In genomic region chr4:47293771-47294543, GRCm38 (mm10) we compare ENCODE assay signal across 8 mouse cellular contexts. TPM values are rescaled to one million over a fixed set of nuclear protein-coding genes. Genes with fewer than 3 reads are reported as not detected.
DNase-seq lines count a peak whose midpoint lies in the region; ATAC-seq and TF ChIP-seq lines count a peak whose summit lies in the region.
"Had no signal": no experiment of that assay in that cellular context is flagged by ENCODE, and none has a peak within 500 bp of the region (broad histone marks: within the 10 kb centered on the region; RNA-seq: fewer than 3 reads in every experiment).

No protein-coding gene starts in this region.

- TF ChIP-seq RAD21 in MEL (IDR thresholded peaks at IDR 0.05; ENCODE audit: low read depth, low read length) = no peak

- no peak for TF ChIP-seq CTCF in MEL (IDR thresholded peaks at IDR 0.05 in 2 of 3, conservative IDR thresholded peaks at IDR 0.05 in 1 of 3; ENCODE audit: control insufficient read depth in 1 of 3, insufficient read depth in 1 of 3, low read depth in 2 of 3, low read length in 3 of 3, poor library complexity in 1 of 3, severe bottlenecking in 1 of 3)
- no peak for TF ChIP-seq CTCF in intestine, postnatal 0 days (IDR thresholded peaks at IDR 0.05; ENCODE audit: low read depth)

- peaks cover 0 to 17% of the 10 kb centered on the region in 2 experiments; a peak in 2 of 4 replicates for H3K36me3 ChIP-seq in MEL (ENCODE audit: control insufficient read depth in 1 of 2, insufficient read depth in 2 of 2, low read length in 2 of 2)
- peaks cover 3% of the 10 kb centered on the region; the same call in 1 of the 2 replicates for H3K36me3 ChIP-seq in erythroblast, embryonic 14.5 days (ENCODE audit: control insufficient read depth)
- 0 out of 2 replicates have a peak, but pooled peaks cover 3% of the 10 kb centered on the region for H3K36me3 ChIP-seq in intestine, postnatal 0 days (ENCODE audit: control insufficient read depth, insufficient read depth)
- peaks cover 2% of the 10 kb centered on the region; the same call in 1 of the 2 replicates for H3K36me3 ChIP-seq in liver, embryonic 12.5 days
- H3K36me3 ChIP-seq in neural tube, embryonic 15.5 days = 0 out of 2 replicates have a peak, but pooled peaks cover 2% of the 10 kb centered on the region

- H3K27me3 ChIP-seq in MEL (ENCODE audit: control insufficient read depth in 1 of 2, insufficient read depth in 2 of 2, low read length in 2 of 2) = no peaks in the 10 kb centered on the region
- H3K27me3 ChIP-seq in erythroblast, embryonic 14.5 days (ENCODE audit: control insufficient read depth) = no peaks in the 10 kb centered on the region
- H3K27me3 ChIP-seq in intestine, postnatal 0 days (replicated peaks; ENCODE audit: control insufficient read depth, insufficient read depth, low read length) = no peaks in the 10 kb centered on the region
- H3K27me3 ChIP-seq in liver, embryonic 12.5 days (replicated peaks) = no peaks in the 10 kb centered on the region
- H3K27me3 ChIP-seq in neural tube, embryonic 15.5 days (replicated peaks) = no peaks in the 10 kb centered on the region
- H3K27me3 ChIP-seq: limb, embryonic 13.5 days had no signal

- no peaks in the 10 kb centered on the region for H3K9me3 ChIP-seq in MEL (replicated peaks; ENCODE audit: insufficient read depth, low read length)
- peaks cover 4% of the 10 kb centered on the region for H3K9me3 ChIP-seq in erythroblast, embryonic 14.5 days (ENCODE audit: control insufficient read depth, low read length)
- H3K9me3 ChIP-seq in intestine, postnatal 0 days (ENCODE audit: control insufficient read depth) = peaks cover 8% of the 10 kb centered on the region; the same call in 1 of the 2 replicates
- peaks cover 6% of the 10 kb centered on the region for H3K9me3 ChIP-seq in liver, embryonic 12.5 days (replicated peaks)
- 0 out of 2 replicates have a peak, but pooled peaks cover 4% of the 10 kb centered on the region for H3K9me3 ChIP-seq in neural tube, embryonic 15.5 days (replicated peaks)

- peak overlapping the region; percentile 89 for H3K27ac ChIP-seq in MEL (ENCODE audit: control insufficient read depth, low read depth, low read length)
- H3K27ac ChIP-seq in intestine, postnatal 0 days (ENCODE audit: low read depth, low read length) = peak overlapping the region; percentile 28; the same call in 1 of the 2 replicates
- H3K27ac ChIP-seq in liver, embryonic 12.5 days = peak overlapping the region; percentile 91
- no peak overlapping the region for H3K27ac ChIP-seq in neural tube, embryonic 15.5 days (replicated peaks)
- H3K27ac ChIP-seq: limb, embryonic 13.5 days had no signal

- H3K4me1 ChIP-seq in MEL (ENCODE audit: control insufficient read depth in 1 of 2, insufficient read depth in 2 of 2, low read length in 2 of 2) = peaks cover 15 to 32% of the 10 kb centered on the region in 2 experiments
- H3K4me1 ChIP-seq in erythroblast, embryonic 14.5 days (ENCODE audit: control insufficient read depth) = peaks cover 73% of the 10 kb centered on the region
- peaks cover 4% of the 10 kb centered on the region; the same call in 1 of the 2 replicates for H3K4me1 ChIP-seq in intestine, postnatal 0 days (replicated peaks; ENCODE audit: control insufficient read depth, insufficient read depth, low read length)
- H3K4me1 ChIP-seq in liver, embryonic 12.5 days = peaks cover 48% of the 10 kb centered on the region
- peaks cover 11% of the 10 kb centered on the region for H3K4me1 ChIP-seq in neural tube, embryonic 15.5 days

- peak; percentile 61 for ATAC-seq in intestine, postnatal 0 days
- peak; percentile 91 for ATAC-seq in liver, embryonic 12.5 days
- ATAC-seq in neural tube, embryonic 15.5 days (ENCODE audit: low FRiP score) = no peak

- 0 out of 2 replicates have a peak overlapping the region, but pooled peaks have one; percentile 6 for H3K4me2 ChIP-seq in intestine, postnatal 0 days (replicated peaks; ENCODE audit: low read depth)
- peak overlapping the region; percentile 70 for H3K4me2 ChIP-seq in liver, embryonic 12.5 days
- no peak overlapping the region for H3K4me2 ChIP-seq in neural tube, embryonic 15.5 days
- H3K4me2 ChIP-seq: limb, embryonic 13.5 days had no signal

- DNase-seq in MEL (ENCODE audit: low read depth, low spot score) = peak; percentile 64
- DNase-seq in adrenal gland, adult 8-10 months = peak; percentile 86
- DNase-seq in ovary, postnatal 36 days (ENCODE audit: low spot score) = peak; percentile 77

- TF ChIP-seq EP300 in MEL (IDR thresholded peaks at IDR 0.05; ENCODE audit: low read depth in 1 of 2, low read length in 2 of 2) = peak; percentile 57 to 81

- no peak for TF ChIP-seq POLR2A in MEL (IDR thresholded peaks at IDR 0.05; ENCODE audit: control insufficient read depth in 1 of 2, insufficient read depth in 1 of 2, low read depth in 1 of 2, low read length in 2 of 2, poor library complexity in 1 of 2)

- peak overlapping the region; percentile 51 for H3K9ac ChIP-seq in MEL (ENCODE audit: control insufficient read depth, low read depth, low read length, poor library complexity, severe bottlenecking)
- no peak overlapping the region for H3K9ac ChIP-seq in intestine, postnatal 0 days (ENCODE audit: low read depth, low read length)
- peak overlapping the region; percentile 44 for H3K9ac ChIP-seq in liver, embryonic 12.5 days
- H3K9ac ChIP-seq in neural tube, embryonic 15.5 days (replicated peaks) = no peak overlapping the region
- H3K9ac ChIP-seq: limb, embryonic 13.5 days had no signal

- peak overlapping the region; percentile 26 to 43 for H3K4me3 ChIP-seq in MEL (ENCODE audit: control insufficient read depth in 1 of 2, insufficient read depth in 1 of 2, low read depth in 2 of 2, low read length in 2 of 2)
- H3K4me3 ChIP-seq in erythroblast, embryonic 14.5 days (replicated peaks) = peak overlapping the region; percentile 50
- no peak overlapping the region for H3K4me3 ChIP-seq in intestine, postnatal 0 days (ENCODE audit: low read depth, low read length)
- peak overlapping the region; percentile 28 for H3K4me3 ChIP-seq in liver, embryonic 12.5 days
- no peak overlapping the region for H3K4me3 ChIP-seq in neural tube, embryonic 15.5 days (replicated peaks)
- H3K4me3 ChIP-seq: limb, embryonic 13.5 days had no signal

- WGBS in intestine, postnatal 0 days = 25% methylated on average over 16 of the region's 16 CpGs
- 24% methylated on average over 16 of the region's 16 CpGs for WGBS in liver, embryonic 12.5 days (ENCODE audit: insufficient replicate concordance)
- WGBS in neural tube, embryonic 15.5 days = 68% methylated on average over 16 of the region's 16 CpGs

- H3K79me2 ChIP-seq in MEL (ENCODE audit: control insufficient read depth, insufficient read depth, low read length, poor library complexity) = no peaks in the 10 kb centered on the region

TF ChIP-seq in MEL, 35 proteins besides CTCF, POLR2A, EP300 and RAD21 (continues in another document):
- no peak for TF ChIP-seq NRF1 (IDR thresholded peaks at IDR 0.05; ENCODE audit: insufficient read depth, low read depth, low read length, poor library complexity, severe bottlenecking)
- TF ChIP-seq RCOR1 (IDR thresholded peaks at IDR 0.05; ENCODE audit: low read depth, low read length) = peak; percentile 65; the same call in 1 of the 2 replicates
- TF ChIP-seq CHD1 (IDR thresholded peaks at IDR 0.05; ENCODE audit: low read depth, low read length) = no peak
- no peak for TF ChIP-seq GABPA (IDR thresholded peaks at IDR 0.05; ENCODE audit: low read depth, low read length)
- no peak for TF ChIP-seq POLR2AphosphoS2 (IDR thresholded peaks at IDR 0.05; ENCODE audit: low read length)
- no peak for TF ChIP-seq ZKSCAN1 (IDR thresholded peaks at IDR 0.05; ENCODE audit: low read depth, low read length)
- TF ChIP-seq BHLHE40 (IDR thresholded peaks at IDR 0.05; ENCODE audit: borderline replicate concordance, low read depth, low read length) = no peak
- no peak for TF ChIP-seq MAFK (IDR thresholded peaks at IDR 0.05; ENCODE audit: borderline replicate concordance, low read depth, low read length)
- TF ChIP-seq ZNF384 (IDR thresholded peaks at IDR 0.05; ENCODE audit: low read depth, low read length) = no peak
- no peak for TF ChIP-seq JUND (IDR thresholded peaks at IDR 0.05; ENCODE audit: low read depth, low read length)
- no peak for TF ChIP-seq ZMIZ1 (IDR thresholded peaks at IDR 0.05; ENCODE audit: low read depth, low read length)
- TF ChIP-seq E2F4 (IDR thresholded peaks at IDR 0.05; ENCODE audit: borderline replicate concordance, low read depth, low read length) = no peak
- TF ChIP-seq TAL1 (IDR thresholded peaks at IDR 0.05; ENCODE audit: low read length) = peak; percentile 66
- TF ChIP-seq TCF12 (IDR thresholded peaks at IDR 0.05; ENCODE audit: low read depth, low read length) = peak; percentile 85
- no peak for TF ChIP-seq MYC (IDR thresholded peaks at IDR 0.05; ENCODE audit: low read depth, low read length)
- no peak for TF ChIP-seq UBTF (IDR thresholded peaks at IDR 0.05; ENCODE audit: borderline replicate concordance, insufficient read depth, low read depth, low read length)
- no peak for TF ChIP-seq MEF2A (IDR thresholded peaks at IDR 0.05; ENCODE audit: extremely low read depth, insufficient replicate concordance, low read depth, low read length, poor library complexity, severe bottlenecking)
- TF ChIP-seq HCFC1 (IDR thresholded peaks at IDR 0.05; ENCODE audit: low read depth, low read length) = no peak
- no peak for TF ChIP-seq ETS1 (IDR thresholded peaks at IDR 0.05; ENCODE audit: low read depth, low read length)
- TF ChIP-seq NELFE (IDR thresholded peaks at IDR 0.05; ENCODE audit: low read depth, low read length) = no peak
- no peak for TF ChIP-seq MXI1 (IDR thresholded peaks at IDR 0.05; ENCODE audit: low read depth, low read length)
- no peak for TF ChIP-seq MAZ (IDR thresholded peaks at IDR 0.05; ENCODE audit: low read depth, low read length)
- TF ChIP-seq GATA1 (IDR thresholded peaks at IDR 0.05; ENCODE audit: low read depth, low read length) = peak; percentile 67; the same call in 1 of the 2 replicates
- no peak for TF ChIP-seq SMC3 (IDR thresholded peaks at IDR 0.05; ENCODE audit: low read depth, low read length)
- TF ChIP-seq ZC3H11A (IDR thresholded peaks at IDR 0.05; ENCODE audit: low read depth, low read length) = no peak
- TF ChIP-seq USF1 (IDR thresholded peaks at IDR 0.05; ENCODE audit: low read depth, low read length) = no peak

RNA-seq across cellular contexts. Expression of gene Tgfbr1, which starts 59.1 kb away (rescaled TPM):
- 4.5 and 4.7 TPM in 2 replicates for total RNA-seq in MEL (2012; rRNA removed)
- polyA plus RNA-seq in MEL (2012; ENCODE audit: insufficient read depth in 1 of 2, insufficient read length in 2 of 2, low read depth in 1 of 2, low replicate concordance in 2 of 2, missing spikeins in 1 of 2) = 1 to 10 TPM in 1 of 2 experiments, not detected in 1; 4.3 TPM
- 10 to 100 TPM; 37.6 to 47.1 (median 42.3) TPM for total RNA-seq in adrenal gland, adult 8-10 months (2022)
- 0.01 and 0.03 TPM in 2 replicates for polyA plus RNA-seq in erythroblast, embryonic 14.5 days (2012)
- 9.6 and 9.9 TPM in 2 replicates for polyA plus RNA-seq in intestine, postnatal 0 days (2015; fragmentation: Nextera tagmentation; extraction: Ambion mirVana)
- polyA plus RNA-seq in liver, embryonic 12.5 days (2016; fragmentation: Nextera tagmentation; extraction: Ambion mirVana) = 10.5 and 11.5 TPM in 2 replicates
- polyA plus RNA-seq in neural tube, embryonic 15.5 days (2015; fragmentation: Nextera tagmentation; extraction: Ambion mirVana) = 24.6 and 26.7 TPM in 2 replicates

Comparison
In these comparisons a context has a peak if more than half of its experiments do, and no peak if none do; other contexts are left out.
1. H3K4me3 ChIP-seq: peak in MEL (2 of 2), erythroblast, embryonic 14.5 days (single experiment) and liver, embryonic 12.5 days (single experiment); none in intestine, postnatal 0 days (single experiment) and neural tube, embryonic 15.5 days (single experiment).
2. H3K9ac ChIP-seq: peak in MEL (single experiment) and liver, embryonic 12.5 days (single experiment); none in intestine, postnatal 0 days (single experiment) and neural tube, embryonic 15.5 days (single experiment).
3. Peak in every context shown above with its lines, with median percentiles within 50 percentile points of each other: DNase-seq.